Mouse (Mus musculus): ENCODE results near the gene Raet1d. TPM values are rescaled to one million over a fixed set of nuclear protein-coding genes. Genes with fewer than 3 reads are reported as not detected.
"Not testable (repeated sequence)": the region's sequence is repeated elsewhere in the genome, so short reads cannot be mapped to it uniquely, and the experiment has no call there.

Gene Raet1d
- polyA plus RNA-seq, 1 experiment from 2014 or later: 2.1 TPM

- WGBS: 96% methylated on average over 5 of the region's 5 CpGs
- not testable (repeated sequence) for H3K27me3 ChIP-seq; H3K9me3 ChIP-seq; H3K4me2 ChIP-seq; H3K9ac ChIP-seq; H3K4me3 ChIP-seq; H3K27ac ChIP-seq (replicated peaks); H3K36me3 ChIP-seq; ATAC-seq (ENCODE audit: low FRiP score, low read depth); H3K4me1 ChIP-seq (replicated peaks)
Observed at GRCm38 (mm10) chr10:22391616-22392015, 31.3 kb downstream of the Raet1d start.

- not testable (repeated sequence) for H3K4me3 ChIP-seq; H3K27ac ChIP-seq (replicated peaks); H3K36me3 ChIP-seq; H3K9me3 ChIP-seq; ATAC-seq (ENCODE audit: low FRiP score, low read depth); H3K27me3 ChIP-seq; H3K4me1 ChIP-seq (replicated peaks); H3K9ac ChIP-seq; H3K4me2 ChIP-seq
- WGBS: no CpG with 5 or more reads among the region's 2 CpGs
Observed at GRCm38 (mm10) chr10:22393028-22393824, 32.9 kb downstream of the Raet1d start.

- not testable (repeated sequence) for H3K4me3 ChIP-seq; H3K4me2 ChIP-seq; H3K4me1 ChIP-seq (replicated peaks); H3K9ac ChIP-seq; H3K36me3 ChIP-seq; H3K9me3 ChIP-seq; H3K27me3 ChIP-seq; ATAC-seq (ENCODE audit: low FRiP score, low read depth); H3K27ac ChIP-seq (replicated peaks)
- 29% methylated on average over 1 of the region's 1 CpGs for WGBS
Observed at GRCm38 (mm10) chr10:22396680-22397079, 36.3 kb downstream of the Raet1d start.

- peak; percentile 30; the same call in 1 of the 2 replicates for ATAC-seq (ENCODE audit: low FRiP score, low read depth)
- H3K4me1 ChIP-seq (replicated peaks); H3K4me3 ChIP-seq; H3K27me3 ChIP-seq; H3K27ac ChIP-seq (replicated peaks); H3K36me3 ChIP-seq; H3K4me2 ChIP-seq; H3K9ac ChIP-seq; H3K9me3 ChIP-seq: not testable (repeated sequence)
- 2% methylated on average over 9 of the region's 11 CpGs for WGBS
Observed at GRCm38 (mm10) chr10:22402225-22402917, 42.0 kb downstream of the Raet1d start.

- H3K9me3 ChIP-seq; H3K4me2 ChIP-seq; ATAC-seq (ENCODE audit: low FRiP score, low read depth); H3K36me3 ChIP-seq; H3K4me3 ChIP-seq; H3K27ac ChIP-seq (replicated peaks); H3K27me3 ChIP-seq; H3K4me1 ChIP-seq (replicated peaks); H3K9ac ChIP-seq: not testable (repeated sequence)
- 11% methylated on average over 1 of the region's 8 CpGs for WGBS
Observed at GRCm38 (mm10) chr10:22413702-22414494, 53.5 kb downstream of the Raet1d start.

Other genes with a start within 250 kb of the Raet1d start
- 3.4 and 4.7 TPM in 2 replicates for gene E030030I06Rik, start 211.3 kb upstream of the Raet1d start, polyA plus RNA-seq (2015; fragmentation: Nextera tagmentation; extraction: Ambion mirVana)
- gene Raet1e, start 202.0 kb upstream of the Raet1d start, polyA plus RNA-seq (2015; fragmentation: Nextera tagmentation; extraction: Ambion mirVana): 0.75 and 1.0 TPM in 2 replicates
- gene H60b, start 202.0 kb upstream of the Raet1d start, polyA plus RNA-seq (2015; fragmentation: Nextera tagmentation; extraction: Ambion mirVana): 0.58 and 0.80 TPM in 2 replicates

Measured in hindbrain, embryonic 15.5 days (tissue).